In genomic region chr7:101108653-101109005, GRCm38 (mm10) we compare ENCODE assay signal across 8 mouse cellular contexts. TPM values are rescaled to one million over a fixed set of nuclear protein-coding genes. Genes with fewer than 3 reads are reported as not detected.
DNase-seq lines count a peak whose midpoint lies in the region; ATAC-seq and TF ChIP-seq lines count a peak whose summit lies in the region.

No protein-coding gene starts in this region.

- peaks cover 5% of the 10 kb centered on the region; the same call in 1 of the 2 replicates for H3K4me1 ChIP-seq in lung, postnatal 0 days (ENCODE audit: insufficient read depth, low read depth, low read length)
- H3K4me1 ChIP-seq in intestine, embryonic 16.5 days (ENCODE audit: control insufficient read depth, insufficient read depth, low read length) = peaks cover 16% of the 10 kb centered on the region
- H3K4me1 ChIP-seq in midbrain, postnatal 0 days (ENCODE audit: insufficient read depth, low read length) = peaks cover 7% of the 10 kb centered on the region; the same call in 1 of the 2 replicates

- H3K27me3 ChIP-seq in lung, postnatal 0 days (replicated peaks; ENCODE audit: insufficient read depth, low read length) = no peaks in the 10 kb centered on the region
- H3K27me3 ChIP-seq in intestine, embryonic 16.5 days (replicated peaks; ENCODE audit: control insufficient read depth, insufficient read depth, low read length) = no peaks in the 10 kb centered on the region
- no peaks in the 10 kb centered on the region for H3K27me3 ChIP-seq in midbrain, postnatal 0 days (ENCODE audit: insufficient read depth, low read length)

- H3K4me2 ChIP-seq in lung, postnatal 0 days (replicated peaks; ENCODE audit: low read depth, low read length) = peak overlapping the region; percentile 85
- peak overlapping the region; percentile 85 for H3K4me2 ChIP-seq in intestine, embryonic 16.5 days (ENCODE audit: low read depth, low read length)
- H3K4me2 ChIP-seq in midbrain, postnatal 0 days (ENCODE audit: low read depth, low read length, poor library complexity, severe bottlenecking) = peak overlapping the region; percentile 81

- no peak for ATAC-seq in lung, postnatal 0 days
- peak; percentile 86 for ATAC-seq in intestine, embryonic 16.5 days
- ATAC-seq in midbrain, postnatal 0 days (ENCODE audit: low FRiP score) = no peak

- peak overlapping the region; percentile 93 for H3K27ac ChIP-seq in lung, postnatal 0 days (ENCODE audit: low read length)
- H3K27ac ChIP-seq in intestine, embryonic 16.5 days (ENCODE audit: low read length) = peak overlapping the region; percentile 97
- H3K27ac ChIP-seq in midbrain, postnatal 0 days (ENCODE audit: low read depth, low read length) = peak overlapping the region; percentile 93

- peak overlapping the region; percentile 90 for H3K4me3 ChIP-seq in lung, postnatal 0 days (ENCODE audit: low read depth, low read length)
- H3K4me3 ChIP-seq in intestine, embryonic 16.5 days (ENCODE audit: low read length) = peak overlapping the region; percentile 84
- H3K4me3 ChIP-seq in midbrain, postnatal 0 days (ENCODE audit: low read depth, low read length) = peak overlapping the region; percentile 56

- DNase-seq in adrenal gland, adult 18-20 months (ENCODE audit: low spot score in 2 of 2) = peak; percentile 81 to 82
- no peak for DNase-seq in adrenal gland, adult (ENCODE audit: inconsistent age in 2 of 2, low spot score in 1 of 2)
- DNase-seq in lung, postnatal 0 days (ENCODE audit: low spot score) = no peak
- no peak for DNase-seq in lung, adult 18-20 months
- DNase-seq in fibroblast of lung, adult 2 months (ENCODE audit: low read depth) = peak; percentile 22
- no peak for DNase-seq in midbrain, postnatal 0 days (ENCODE audit: low spot score)
- no peak for DNase-seq in cerebellum, adult 11-12 months

- WGBS in lung, postnatal 0 days = under 1% methylated on average over 19 of the region's 35 CpGs
- WGBS in intestine, embryonic 16.5 days = 0% methylated on average over 13 of the region's 35 CpGs
- 3% methylated on average over 6 of the region's 35 CpGs for WGBS in midbrain, postnatal 0 days

- no peaks in the 10 kb centered on the region for H3K36me3 ChIP-seq in lung, postnatal 0 days (ENCODE audit: insufficient read depth, low read length)
- peaks cover 4% of the 10 kb centered on the region; the same call in 1 of the 2 replicates for H3K36me3 ChIP-seq in intestine, embryonic 16.5 days (ENCODE audit: control insufficient read depth, insufficient read depth, low read length)
- H3K36me3 ChIP-seq in midbrain, postnatal 0 days (ENCODE audit: insufficient read depth, low read length) = no peaks in the 10 kb centered on the region

- H3K9me3 ChIP-seq in lung, postnatal 0 days (ENCODE audit: low read length) = no peaks in the 10 kb centered on the region
- no peaks in the 10 kb centered on the region for H3K9me3 ChIP-seq in intestine, embryonic 16.5 days (ENCODE audit: control insufficient read depth, low read length)
- H3K9me3 ChIP-seq in midbrain, postnatal 0 days (ENCODE audit: low read length) = no peaks in the 10 kb centered on the region

- H3K9ac ChIP-seq in lung, postnatal 0 days (replicated peaks; ENCODE audit: low read depth) = peak overlapping the region; percentile 74
- peak overlapping the region; percentile 90 for H3K9ac ChIP-seq in intestine, embryonic 16.5 days (ENCODE audit: low read depth, low read length)
- peak overlapping the region; percentile 90 for H3K9ac ChIP-seq in midbrain, postnatal 0 days (replicated peaks; ENCODE audit: low read length, poor library complexity, severe bottlenecking)

- TF ChIP-seq CTCF in lung, postnatal 0 days (IDR thresholded peaks at IDR 0.05) = no peak
- no peak for TF ChIP-seq CTCF in midbrain, postnatal 0 days (IDR thresholded peaks at IDR 0.05)

- no peak for TF ChIP-seq EP300 in lung, postnatal 0 days (IDR thresholded peaks at IDR 0.05)

RNA-seq across cellular contexts. Expression of gene Fchsd2, which starts 16.0 kb away (rescaled TPM):
- total RNA-seq in adrenal gland, adult 18-20 months (2021) = 10 to 100 TPM; 15.9 to 18.8 TPM
- polyA plus RNA-seq in lung, postnatal 0 days (2015; fragmentation: Nextera tagmentation; extraction: Ambion mirVana) = 16.0 and 17.7 TPM in 2 replicates
- 19.7 and 23.6 TPM in 2 replicates for polyA plus RNA-seq in intestine, embryonic 16.5 days (2015; fragmentation: Nextera tagmentation; extraction: Ambion mirVana)
- total RNA-seq in midbrain, postnatal 0 days (2014; rRNA removed) = 55.7 and 67.7 TPM in 2 replicates
- polyA plus RNA-seq in midbrain, postnatal 0 days (2015; fragmentation: Nextera tagmentation; extraction: Ambion mirVana) = 34.3 and 39.2 TPM in 2 replicates

Comparison
In these comparisons a context has a peak if more than half of its experiments do, and no peak if none do; other contexts are left out.
1. DNase-seq: peak in adrenal gland, adult 18-20 months (2 of 2) and fibroblast of lung, adult 2 months (single experiment); none in adrenal gland, adult (0 of 2), lung, postnatal 0 days (single experiment), lung, adult 18-20 months (0 of 2), midbrain, postnatal 0 days (single experiment) and cerebellum, adult 11-12 months (single experiment).
2. Peak in every context shown above with its lines, with median percentiles within 50 percentile points of each other: H3K27ac ChIP-seq, H3K4me2 ChIP-seq, H3K4me3 ChIP-seq and H3K9ac ChIP-seq.